1 mouse cellular context compared by ENCODE assay signal in the genomic region with DNA sequence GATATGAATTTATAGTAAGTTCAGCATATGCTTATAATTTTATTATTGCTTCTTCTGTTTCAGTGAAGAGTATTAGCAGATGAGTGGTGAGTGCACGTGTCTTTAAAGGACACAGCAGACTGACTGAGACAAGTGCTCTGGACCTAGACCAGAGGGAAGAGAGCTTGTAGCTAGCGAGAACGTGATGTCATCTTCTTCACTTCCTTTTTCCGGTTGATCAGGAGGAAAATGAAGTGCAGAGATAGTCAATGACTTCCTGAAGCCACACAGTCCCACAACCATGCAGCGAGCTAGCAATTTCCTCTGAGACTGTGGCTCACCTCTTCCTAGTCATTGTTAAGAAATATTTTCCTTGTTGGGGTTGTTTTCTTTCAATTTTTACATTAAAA.
TF ChIP-seq lines count a peak whose summit lies in the region.

No protein-coding gene starts in this region.

TF ChIP-seq in CH12.LX, 34 proteins besides CTCF, POLR2A, EP300 and RAD21 (continued from another document):
- no peak for TF ChIP-seq ZC3H11A (IDR thresholded peaks at IDR 0.05; ENCODE audit: low read depth, low read length)
- peak; percentile 63 for TF ChIP-seq HCFC1 (IDR thresholded peaks at IDR 0.05; ENCODE audit: low read depth, low read length)
- no peak for TF ChIP-seq MAZ (IDR thresholded peaks at IDR 0.05; ENCODE audit: low read depth, low read length)
- no peak for TF ChIP-seq KAT2A (IDR thresholded peaks at IDR 0.05; ENCODE audit: insufficient replicate concordance, low read length)
- TF ChIP-seq CHD2 (IDR thresholded peaks at IDR 0.05; ENCODE audit: low read length) = no peak
- TF ChIP-seq TBP (conservative IDR thresholded peaks at IDR 0.05; ENCODE audit: low read depth, low read length) = peak; percentile 80
- TF ChIP-seq RCOR1 (conservative IDR thresholded peaks at IDR 0.05; ENCODE audit: low read depth, low read length) = no peak
- no peak for TF ChIP-seq PAX5 (IDR thresholded peaks at IDR 0.05; ENCODE audit: low read length)
- no peak for TF ChIP-seq POLR2AphosphoS2 (IDR thresholded peaks at IDR 0.05; ENCODE audit: low read depth, low read length)
- TF ChIP-seq MAFK (IDR thresholded peaks at IDR 0.05; ENCODE audit: insufficient replicate concordance, low read length) = no peak
